Mouse (Mus musculus) hindbrain, embryonic 12.5 days (tissue): Measurements from ENCODE around the gene Gemin2. TPM values are rescaled to one million over a fixed set of nuclear protein-coding genes. Genes with fewer than 3 reads are reported as not detected.

ENCODE experiments used
- polyA plus RNA-seq: library from polyadenylated mRNA; unstranded; fragments of >200 nt; fragmentation: Nextera tagmentation; extraction: Ambion mirVana; gene quantifications from 2 replicates; pipeline ENCODE4 v1.2.1, GENCODE M21; 2016

Gemin2 gene
- polyA plus RNA-seq, 1 experiment from 2014 or later = 22.0 TPM

Other genes starting within 250 kb of the Gemin2 start
- 108 and 121 TPM in 2 replicates for gene Sec23a, start 1.4 kb upstream of the Gemin2 start, polyA plus RNA-seq
- 111 and 119 TPM in 2 replicates for gene Trappc6b, start 48.1 kb downstream of the Gemin2 start, polyA plus RNA-seq
- 106 and 118 TPM in 2 replicates for gene Pnn, start 53.5 kb downstream of the Gemin2 start, polyA plus RNA-seq
- gene Mia2, start 82.4 kb downstream of the Gemin2 start, polyA plus RNA-seq = 52.0 and 62.5 TPM in 2 replicates
- gene Fbxo33, start 206.3 kb downstream of the Gemin2 start, polyA plus RNA-seq = 8.3 and 10.6 TPM in 2 replicates